Mouse (Mus musculus) kidney, embryonic 14.5 days (tissue): ENCODE data around the gene 2810408A11Rik. TPM values are rescaled to one million over a fixed set of nuclear protein-coding genes. Genes with fewer than 3 reads are reported as not detected.

Source experiments
- ATAC-seq: fragments of 200-750 bp; cut with Nextera tagmentation; 2 replicates; pipeline ENCODE4 v1.8.0; 2017; ENCODE audit warnings: moderate number of reproducible peaks, mild to moderate bottlenecking, moderate TSS enrichment, moderate library complexity; ENCODE audit not compliant: low FRiP score, low TSS enrichment
- H3K27ac ChIP-seq: fragments of 300-500 bp; sonication (generic); 2 replicates; pipeline ENCODE4 v1.5.1; 2014; ENCODE audit warnings: low read depth, mild to moderate bottlenecking, low read length, moderate library complexity, mixed read lengths
- H3K27me3 ChIP-seq: fragments of 300-500 bp; sonication (generic); 2 replicates; pipeline ENCODE4 v1.6.1; 2014; ENCODE audit warnings: mild to moderate bottlenecking, low read length; ENCODE audit not compliant: control insufficient read depth, insufficient read depth
- H3K36me3 ChIP-seq: fragments of 300-500 bp; sonication (generic); 2 replicates; pipeline ENCODE4 v1.6.1; 2014; ENCODE audit warnings: low read length, mixed read lengths; ENCODE audit not compliant: control insufficient read depth, insufficient read depth
- H3K4me1 ChIP-seq: fragments of 300-500 bp; sonication (generic); 2 replicates; pipeline ENCODE4 v1.6.1; 2014; ENCODE audit warnings: low read length, mixed read lengths; ENCODE audit not compliant: control insufficient read depth, insufficient read depth
- H3K4me2 ChIP-seq: fragments of 300-500 bp; sonication (generic); replicated peaks from 2 replicates; pipeline ENCODE4 v1.6.1; 2014; ENCODE audit warnings: low read depth, mild to moderate bottlenecking, low read length
- H3K4me3 ChIP-seq: fragments of 300-500 bp; sonication (generic); 2 replicates; pipeline ENCODE4 v1.5.1; 2014; ENCODE audit warnings: mild to moderate bottlenecking, low read length
- H3K9ac ChIP-seq: fragments of 300-500 bp; sonication (generic); 2 replicates; pipeline ENCODE4 v1.6.1; 2014; ENCODE audit warnings: low read depth, mild to moderate bottlenecking, low read length, moderate library complexity
- H3K9me3 ChIP-seq: fragments of 300-500 bp; sonication (generic); 2 replicates; pipeline ENCODE4 v1.6.1; 2016; ENCODE audit warnings: low read length; ENCODE audit not compliant: control insufficient read depth
- WGBS: fragments of 180-500 bp; shearing (Covaris S2); extraction: QIAGEN DNeasy Blood & Tissue Kit; methylation state at CpG from one replicate; pipeline ENCODE4 v1.1.7; 2014; 5-methylcytosine and 5-hydroxymethylcytosine counted together
- polyA plus RNA-seq: library from polyadenylated mRNA; unstranded; fragments of >200 nt; fragmentation: Nextera tagmentation; extraction: Ambion mirVana; gene quantifications from 2 replicates; pipeline ENCODE4 v1.2.1, GENCODE M21; 2014

The 2810408A11Rik gene
- 12.4 and 15.1 TPM in 2 replicates for polyA plus RNA-seq

DNA sequence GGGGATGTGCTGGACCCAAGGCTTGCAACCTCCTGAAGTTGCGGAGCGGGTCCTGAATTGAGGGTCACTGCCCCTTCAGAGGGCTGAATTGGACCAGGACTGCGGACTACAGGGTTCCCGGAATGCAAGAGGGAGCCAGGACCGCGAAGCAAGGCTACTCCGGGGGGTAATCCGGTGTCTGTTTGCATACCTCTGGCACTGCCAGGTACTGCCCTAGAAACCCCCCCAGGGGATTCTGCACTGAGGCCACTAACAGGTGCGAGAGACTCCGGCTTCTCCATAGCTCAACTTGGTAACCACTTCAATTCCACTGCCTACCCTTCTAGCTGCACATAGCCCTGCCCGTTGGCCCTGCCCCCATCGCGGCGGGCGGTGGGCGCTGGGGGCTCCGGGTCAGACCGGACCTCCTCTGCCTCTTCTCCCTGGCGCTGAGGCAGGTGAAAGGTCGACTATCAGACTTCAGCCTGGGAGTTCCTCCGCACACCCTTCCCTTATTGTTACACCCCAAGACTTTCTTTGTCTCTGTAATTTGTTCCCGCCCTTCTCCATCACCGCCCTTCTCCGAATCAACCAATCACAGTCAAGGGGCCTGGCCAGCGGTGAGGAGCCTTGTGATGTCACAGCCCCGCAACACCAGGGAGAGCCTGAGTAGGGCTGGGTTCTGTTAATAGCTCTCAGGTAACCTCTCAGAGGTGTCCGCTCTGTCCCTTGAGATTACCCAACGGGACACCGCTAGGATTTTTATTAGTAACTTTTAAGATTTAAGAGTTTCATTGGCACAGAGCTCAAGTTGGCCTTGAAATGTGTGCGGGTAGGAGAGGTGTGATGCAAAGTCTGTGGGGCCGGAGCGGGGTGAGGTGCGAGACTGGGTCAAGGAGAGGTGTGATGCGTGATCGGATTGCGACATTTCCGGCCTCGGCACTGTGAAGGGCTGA is at the start of gene 2810408A11Rik, which contains the start of gene Neurl4:
Gene 2810408A11Rik, minus strand, starts transcription at position 517 of the 935 bp plus-strand sequence.
Gene Neurl4, plus strand, starts transcription at position 602 of the 935 bp plus-strand sequence.
- peak; percentile 94 for ATAC-seq
- Histone ChIP-seq H3K36me3 (peaks cover 24% of the 10 kb centered on the region), H3K9me3 (no peaks in the 10 kb centered on the region), H3K9ac (peak within 1 kb of the TSS; percentile 96), H3K4me2 (peak within 1 kb of the TSS; percentile 97), H3K27me3 (no peaks in the 10 kb centered on the region), H3K4me3 (peak within 1 kb of the TSS; percentile 93), H3K27ac (peak within 1 kb of the TSS; percentile 99), H3K4me1 (peaks cover 17% of the 10 kb centered on the region)
- under 1% methylated on average over 38 of the region's 38 CpGs for WGBS

DNA sequence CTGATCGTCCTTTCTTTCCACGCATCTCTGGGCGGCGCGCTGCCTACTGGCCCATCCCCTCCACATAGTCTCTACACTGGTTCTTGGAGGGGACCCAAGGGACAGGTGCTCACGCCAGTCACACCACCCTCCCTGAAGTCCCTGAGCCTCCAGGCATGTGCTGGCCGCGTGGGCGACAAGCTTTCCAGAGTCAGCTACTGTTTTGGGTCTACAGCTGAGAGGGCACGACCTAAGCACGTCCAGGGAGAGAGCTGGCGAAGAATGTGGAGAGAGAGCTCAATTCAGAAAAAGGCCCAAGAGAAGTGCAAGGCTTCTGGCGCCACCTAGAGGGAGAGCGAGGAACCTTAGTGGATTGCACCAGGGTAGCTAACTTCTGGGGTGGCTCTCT is 48.0 kb upstream of the 2810408A11Rik start:
- peak overlapping the region; percentile 65 for H3K9ac ChIP-seq
- peaks cover 14% of the 10 kb centered on the region for H3K36me3 ChIP-seq
- no peaks in the 10 kb centered on the region for H3K9me3 ChIP-seq
- H3K4me2 ChIP-seq, result peak overlapping the region; percentile 78
- under 1% methylated on average over 14 of the region's 14 CpGs for WGBS
- H3K4me3 ChIP-seq, result peak overlapping the region; percentile 58
- H3K27me3 ChIP-seq, result no peaks in the 10 kb centered on the region
- ATAC-seq, result peak; percentile 45
- H3K27ac ChIP-seq, result peak overlapping the region; percentile 90
- peaks cover 9% of the 10 kb centered on the region; the same call in 1 of the 2 replicates for H3K4me1 ChIP-seq

DNA sequence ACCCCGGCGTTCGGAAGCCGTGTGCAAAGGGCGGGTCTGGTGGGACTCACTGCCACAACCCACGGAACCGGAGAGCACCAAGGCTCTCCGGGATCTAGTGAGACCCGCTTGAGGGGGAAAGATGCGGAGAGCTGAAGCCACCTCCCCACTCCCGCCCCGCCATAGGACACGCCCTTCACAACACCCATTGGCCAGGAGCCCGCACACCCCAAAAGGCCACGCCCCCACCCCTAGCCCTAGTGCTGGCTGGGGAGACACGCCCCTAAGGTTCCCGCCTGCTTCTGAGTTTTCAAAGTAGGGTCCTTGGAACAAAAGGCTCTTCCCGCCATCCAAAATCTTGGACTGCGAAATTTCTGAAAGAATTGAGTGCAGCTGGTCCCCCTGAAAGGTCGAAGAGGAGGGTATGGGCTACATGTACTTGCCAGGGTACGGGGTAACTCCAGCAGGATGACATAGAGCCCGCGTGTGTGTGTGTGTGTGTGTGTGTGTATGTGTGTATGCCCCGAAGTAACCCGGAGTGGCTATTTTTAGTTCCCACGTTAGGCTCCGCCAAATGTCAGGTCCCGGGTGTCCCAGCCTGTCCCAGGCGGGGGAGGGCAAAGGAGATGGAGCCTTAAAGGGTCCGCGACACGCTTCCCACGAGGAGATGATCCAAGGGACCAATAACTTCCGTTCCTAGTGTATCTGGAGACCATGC is 47.4 kb upstream of the 2810408A11Rik start, which contains the start of gene Slc2a4:
Gene Slc2a4, minus strand, starts transcription at position 123 of the 697 bp plus-strand sequence.
- WGBS, result under 1% methylated on average over 34 of the region's 34 CpGs
- Histone ChIP-seq H3K27ac (peak within 1 kb of the TSS; percentile 90), H3K9ac (peak within 1 kb of the TSS; percentile 65), H3K36me3 (peaks cover 14% of the 10 kb centered on the region), H3K27me3 (no peaks in the 10 kb centered on the region), H3K9me3 (no peaks in the 10 kb centered on the region), H3K4me2 (peak within 1 kb of the TSS; percentile 78), H3K4me1 (peaks cover 9% of the 10 kb centered on the region; the same call in 1 of the 2 replicates), H3K4me3 (peak within 1 kb of the TSS; percentile 58)
- peak; percentile 94 for ATAC-seq

DNA sequence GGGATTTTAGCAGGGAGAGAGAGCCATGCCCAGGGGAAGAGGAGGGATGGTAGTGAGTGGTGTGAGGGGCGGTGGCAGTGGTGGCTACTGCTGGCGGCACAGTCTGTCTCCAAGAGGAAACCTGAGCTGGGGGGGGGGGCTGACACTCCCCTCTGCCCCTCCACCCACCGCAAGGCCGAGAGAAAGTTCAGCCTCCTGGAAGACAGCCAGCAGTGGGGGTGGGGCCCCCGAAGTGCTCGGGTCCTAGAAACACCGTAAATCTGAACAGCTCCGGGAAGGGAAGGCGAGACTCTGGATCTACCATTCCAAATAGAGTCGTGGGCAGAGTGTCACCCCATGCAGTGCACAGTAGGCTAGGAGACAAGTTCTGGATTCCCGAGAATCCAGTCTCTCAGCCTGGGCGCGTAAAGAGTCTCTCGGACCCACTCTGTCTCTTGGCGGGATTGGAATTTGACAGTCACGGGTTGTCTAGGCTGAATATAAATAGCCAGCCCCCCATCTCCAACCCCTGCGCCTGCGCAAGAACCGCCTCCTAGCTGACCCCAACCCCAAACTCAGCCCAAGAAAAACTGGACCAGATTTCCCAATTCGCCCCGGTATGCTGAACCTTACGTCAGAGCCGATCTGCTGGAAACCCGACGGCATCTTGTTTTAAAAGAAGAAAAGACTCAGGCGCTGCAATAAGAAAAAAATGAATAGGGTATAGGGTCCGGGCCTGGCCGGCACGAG is 46.7 kb upstream of the 2810408A11Rik start:
- Histone ChIP-seq H3K36me3 (peaks cover 18% of the 10 kb centered on the region), H3K9me3 (no peaks in the 10 kb centered on the region), H3K27ac (peak overlapping the region; percentile 90), H3K27me3 (no peaks in the 10 kb centered on the region), H3K9ac (peak overlapping the region; percentile 65), H3K4me3 (peak overlapping the region; percentile 58), H3K4me2 (peak overlapping the region; percentile 78), H3K4me1 (peaks cover 9% of the 10 kb centered on the region; the same call in 1 of the 2 replicates)
- ATAC-seq, result peak; percentile 54
- WGBS, result 2% methylated on average over 29 of the region's 29 CpGs

DNA sequence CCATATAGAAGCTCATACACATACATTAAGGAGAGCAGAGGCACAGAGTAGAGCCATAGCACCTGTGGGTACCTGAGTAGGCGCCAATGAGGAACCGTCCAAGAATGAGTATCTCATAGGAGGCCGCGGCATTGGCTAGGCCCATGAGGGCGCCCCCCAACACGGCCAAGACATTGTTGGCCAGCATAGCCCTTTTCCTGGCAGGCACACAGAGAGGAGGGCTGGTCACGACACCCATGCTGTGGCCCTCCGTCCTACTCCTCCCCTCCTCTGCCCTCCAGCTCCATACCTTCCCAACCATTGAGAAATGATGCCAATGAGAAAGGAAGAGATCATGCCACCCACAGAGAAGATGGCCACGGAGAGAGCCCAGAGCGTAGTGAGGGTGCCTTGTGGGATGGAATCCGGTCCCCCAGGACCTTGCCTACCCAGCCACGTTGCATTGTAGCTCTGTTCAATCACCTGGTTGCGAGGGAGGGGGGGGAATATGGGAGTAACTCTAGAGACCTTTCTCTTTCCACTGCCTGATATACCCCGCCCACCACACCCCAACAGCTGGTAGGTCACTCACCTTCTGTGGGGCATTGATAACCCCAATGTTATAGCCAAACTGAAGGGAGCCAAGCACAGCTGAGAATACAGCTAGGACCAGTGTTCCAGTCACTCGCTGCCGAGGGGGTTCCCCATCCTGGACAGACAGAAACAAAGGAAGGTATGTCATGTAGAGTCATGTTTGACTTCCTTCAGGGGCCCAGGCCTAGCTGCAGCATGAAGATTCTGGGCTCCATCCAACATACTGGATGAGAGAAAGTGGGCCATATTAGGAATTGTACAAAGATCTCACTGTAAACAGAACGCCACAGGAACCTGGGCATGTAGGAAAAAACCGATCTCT is 45.5 kb upstream of the 2810408A11Rik start:
- Histone ChIP-seq H3K4me2 (peak overlapping the region; percentile 78; the same call in 1 of the 2 replicates), H3K36me3 (peaks cover 18% of the 10 kb centered on the region), H3K9ac (no peak overlapping the region), H3K9me3 (no peaks in the 10 kb centered on the region), H3K4me3 (peak overlapping the region; percentile 58; the same call in 1 of the 2 replicates), H3K4me1 (peaks cover 9% of the 10 kb centered on the region; the same call in 1 of the 2 replicates), H3K27me3 (no peaks in the 10 kb centered on the region), H3K27ac (no peak overlapping the region)
- 92% methylated on average over 18 of the region's 18 CpGs for WGBS
- no peak for ATAC-seq

DNA sequence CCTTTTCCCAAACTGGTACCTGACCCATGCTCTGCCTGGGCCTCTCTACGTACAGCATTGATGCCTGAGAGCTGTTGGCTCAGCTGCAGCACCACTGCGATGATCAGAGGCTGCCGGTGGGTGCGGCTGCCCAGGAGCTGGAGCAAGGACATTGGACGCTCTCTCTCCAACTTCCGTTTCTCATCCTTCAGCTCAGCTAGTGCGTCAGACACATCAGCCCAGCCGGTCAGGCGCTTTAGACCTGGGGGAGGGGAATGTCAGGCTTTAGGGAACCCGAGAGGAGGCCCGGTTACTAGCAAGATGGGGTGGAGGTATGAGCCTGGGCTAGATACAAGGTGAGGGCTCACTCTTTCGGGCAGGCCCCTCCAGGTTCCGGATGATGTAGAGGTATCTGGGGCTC is 44.4 kb upstream of the 2810408A11Rik start:
- peaks cover 18% of the 10 kb centered on the region for H3K36me3 ChIP-seq
- no peaks in the 10 kb centered on the region for H3K27me3 ChIP-seq
- 62% methylated on average over 13 of the region's 13 CpGs for WGBS
- no peak overlapping the region for H3K27ac ChIP-seq
- H3K4me3 ChIP-seq, result no peak overlapping the region
- ATAC-seq, result no peak
- peaks cover 9% of the 10 kb centered on the region; the same call in 1 of the 2 replicates for H3K4me1 ChIP-seq
- no peak overlapping the region for H3K4me2 ChIP-seq
- H3K9ac ChIP-seq, result 0 out of 2 replicates have a peak overlapping the region, but pooled peaks have one; percentile 12
- H3K9me3 ChIP-seq, result no peaks in the 10 kb centered on the region

DNA sequence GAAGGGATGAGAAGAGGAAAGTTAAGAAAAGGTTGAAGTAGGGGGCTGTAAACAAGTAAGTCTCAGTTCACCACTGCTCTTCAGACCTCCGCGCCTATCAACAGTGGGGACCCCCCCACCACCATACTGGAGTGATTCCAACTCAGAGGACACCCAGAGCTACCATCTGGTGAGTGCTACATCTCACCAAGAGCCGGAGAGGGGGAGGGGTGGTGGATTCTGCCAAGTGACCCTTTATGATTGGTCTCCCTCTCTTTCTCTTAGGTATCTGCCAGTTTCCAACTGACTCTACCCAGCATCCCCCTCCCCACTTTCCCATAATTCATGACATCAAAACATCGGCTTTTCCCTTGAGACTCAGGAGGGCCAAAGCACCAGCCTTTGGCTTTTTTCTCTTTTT is 40.2 kb upstream of the 2810408A11Rik start:
- WGBS, result 63% methylated on average over 4 of the region's 4 CpGs
- Histone ChIP-seq H3K4me1 (peaks cover 4% of the 10 kb centered on the region), H3K36me3 (peaks cover 18% of the 10 kb centered on the region), H3K9ac (no peak overlapping the region), H3K27me3 (peaks cover 6% of the 10 kb centered on the region; the same call in 1 of the 2 replicates), H3K9me3 (no peaks in the 10 kb centered on the region), H3K4me2 (no peak overlapping the region), H3K4me3 (no peak overlapping the region), H3K27ac (no peak overlapping the region)
- no peak for ATAC-seq
